Mouse (Mus musculus) megakaryocyte, embryonic 14.5 days (primary cell): ENCODE data around the gene Klk1b1.

Source experiments
- FLI1 ChIP-seq: IDR thresholded peaks from 2 replicates; pipeline ENCODE4 v1.6.1; 2012; ENCODE audit warnings: low read length, inconsistent platforms, mixed read lengths
- GATA1 ChIP-seq: IDR thresholded peaks from 3 replicates; pipeline ENCODE4 v1.6.1; 2012; ENCODE audit warnings: mixed read lengths, low read length, inconsistent platforms, borderline replicate concordance

GRCm38 (mm10) chr7:43933440-43933839 lies 33.1 kb upstream of the Klk1b1 start, which contains the start of gene Klk15:
- TF ChIP-seq GATA1: no peak
- no peak for TF ChIP-seq FLI1
